Mouse (Mus musculus) adrenal gland, adult (tissue): Measurements from ENCODE around the gene Creg1.
A peak's percentile ranks its signal among the peaks of the same experiment; 100 is the strongest.

ENCODE experiments used
- DNase-seq, 2 experiments: peaks; one replicate each; pipeline ENCODE4 v3.0.0; 2022 to 2023; ENCODE audit warnings: low spot score in 1 of 2; ENCODE audit not compliant: inconsistent age in 2 of 2

Gene Creg1

DNA sequence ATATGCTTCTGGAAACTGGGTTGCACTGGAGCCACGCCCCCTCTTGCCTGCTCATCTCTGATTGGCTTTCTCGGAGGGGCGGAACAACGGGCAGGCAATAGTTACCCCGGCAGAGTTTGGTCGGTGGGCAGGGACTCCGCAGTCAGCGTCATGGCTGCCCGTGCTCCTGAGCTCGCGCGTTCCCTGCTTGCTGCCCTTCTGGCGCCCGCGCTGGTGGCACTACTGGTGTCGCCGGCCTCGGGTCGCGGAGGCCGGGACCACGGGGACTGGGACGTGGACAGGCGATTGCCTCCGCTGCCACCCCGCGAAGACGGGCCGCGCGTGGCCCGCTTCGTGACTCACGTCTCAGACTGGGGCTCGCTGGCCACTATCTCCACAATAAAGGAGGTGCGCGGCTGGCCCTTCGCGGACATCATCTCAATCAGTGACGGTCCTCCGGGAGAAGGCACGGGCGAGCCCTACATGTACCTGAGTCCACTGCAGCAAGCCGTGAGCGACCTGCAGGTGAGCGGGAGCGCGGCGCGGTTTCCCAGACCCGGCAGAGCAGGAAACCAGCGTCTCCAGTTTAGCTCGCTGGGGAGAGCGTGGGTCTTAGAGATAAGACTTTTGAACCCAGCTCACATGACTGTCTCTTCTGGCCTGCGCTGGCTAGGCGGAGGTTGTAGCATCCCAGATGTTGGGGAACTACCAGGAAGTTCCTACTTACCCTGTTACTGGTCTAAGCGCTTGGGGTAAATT is at the start of gene Creg1:
TSS of gene Creg1 (plus strand) at position 112 of the 738 bp plus-strand sequence.
- peak; percentile 95 to 98 for DNase-seq

DNA sequence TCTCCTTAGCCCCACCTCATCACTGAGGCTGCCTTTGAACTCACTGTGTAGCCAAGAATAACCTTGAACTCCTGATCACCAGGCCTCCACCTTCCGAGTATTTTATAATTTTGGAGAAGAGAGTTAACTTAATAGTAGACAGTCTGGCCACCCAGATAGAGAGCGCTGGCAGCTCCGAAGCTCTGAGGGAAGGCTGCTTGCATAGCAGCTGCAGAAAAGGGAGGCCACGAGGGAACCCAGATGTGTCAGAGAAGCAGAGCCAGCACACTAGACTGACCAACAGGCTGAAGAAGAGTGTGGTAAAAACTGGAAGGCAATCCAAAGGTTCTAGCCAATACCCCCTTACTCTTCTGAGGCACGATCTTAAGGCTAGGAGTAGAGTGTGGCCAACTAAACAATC is 49.7 kb upstream of the Creg1 start:
- no peak for DNase-seq

GRCm38 (mm10) chr1:165716426-165716825 is 47.1 kb upstream of the Creg1 start:
- no peak for DNase-seq

- DNase-seq: peak; percentile 63 to 71
Observed at GRCm38 (mm10) chr1:165717711-165718542, 45.6 kb upstream of the Creg1 start.

DNA sequence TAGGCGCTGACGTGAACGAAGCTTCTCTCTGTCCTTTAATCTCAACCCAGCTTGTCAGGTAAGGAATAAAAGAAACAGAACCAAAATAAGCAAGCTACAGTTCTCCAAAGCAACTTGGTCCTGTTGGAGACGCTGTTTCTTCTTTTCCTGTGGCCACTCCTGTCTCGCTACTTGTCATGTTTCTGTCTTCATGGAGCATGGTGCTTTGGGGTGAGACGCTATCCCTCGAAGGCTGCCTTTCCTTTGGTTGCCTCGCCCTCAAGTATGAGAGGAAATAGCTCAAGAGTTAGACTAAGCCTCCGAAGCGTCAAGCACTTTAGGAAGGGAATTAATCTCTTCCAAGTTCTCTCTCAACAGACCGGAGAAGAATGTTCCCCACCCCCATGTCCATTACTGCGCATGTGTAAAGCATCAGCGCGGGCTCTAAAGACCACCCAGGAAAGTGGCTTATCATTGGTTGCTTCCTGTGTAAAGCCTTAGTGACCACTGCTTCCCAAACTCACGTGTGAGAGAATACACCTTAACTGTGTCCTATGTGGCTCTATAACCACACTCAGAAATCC is 44.9 kb upstream of the Creg1 start:
- DNase-seq: peak in 1 of 2 experiments; percentile 48

GRCm38 (mm10) chr1:165722531-165723123 is 40.9 kb upstream of the Creg1 start:
- DNase-seq: peak in 1 of 2 experiments; percentile 12

GRCm38 (mm10) chr1:165724219-165725033 is 39.1 kb upstream of the Creg1 start:
- DNase-seq: peak in 1 of 2 experiments; percentile 26

GRCm38 (mm10) chr1:165725039-165725644 is 38.4 kb upstream of the Creg1 start:
- DNase-seq: peak in 1 of 2 experiments; percentile 14

GRCm38 (mm10) chr1:165726986-165727385 is 36.6 kb upstream of the Creg1 start:
- peak in 1 of 2 experiments; percentile 13 for DNase-seq

DNA sequence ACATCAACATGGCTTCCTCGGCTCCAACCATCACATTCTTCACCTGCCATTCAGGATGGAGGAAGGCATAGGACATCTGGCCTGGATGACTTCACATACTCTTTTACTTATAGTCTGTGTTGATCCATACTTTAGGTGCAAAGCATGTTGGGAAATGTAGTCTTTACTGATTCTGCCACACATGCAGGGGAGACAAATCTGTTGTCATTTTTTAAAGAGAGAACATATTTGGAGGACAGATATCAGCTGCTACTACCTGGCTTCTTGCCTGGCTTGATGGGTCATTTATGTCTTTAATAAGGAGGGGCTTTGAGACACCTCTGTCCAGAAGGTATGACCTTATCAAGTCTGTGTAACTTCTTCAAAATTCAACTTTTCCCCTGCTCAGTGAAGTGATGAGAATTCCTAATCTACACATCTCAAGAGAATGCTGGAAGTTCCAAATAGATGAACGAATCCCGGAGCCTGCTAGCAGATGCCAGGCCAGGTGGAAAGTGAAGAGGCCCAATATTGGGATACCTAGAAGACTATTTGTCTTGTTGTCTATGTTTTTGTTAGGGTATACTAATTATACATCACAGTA is 35.4 kb upstream of the Creg1 start:
- peak in 1 of 2 experiments; percentile 15 for DNase-seq

DNA sequence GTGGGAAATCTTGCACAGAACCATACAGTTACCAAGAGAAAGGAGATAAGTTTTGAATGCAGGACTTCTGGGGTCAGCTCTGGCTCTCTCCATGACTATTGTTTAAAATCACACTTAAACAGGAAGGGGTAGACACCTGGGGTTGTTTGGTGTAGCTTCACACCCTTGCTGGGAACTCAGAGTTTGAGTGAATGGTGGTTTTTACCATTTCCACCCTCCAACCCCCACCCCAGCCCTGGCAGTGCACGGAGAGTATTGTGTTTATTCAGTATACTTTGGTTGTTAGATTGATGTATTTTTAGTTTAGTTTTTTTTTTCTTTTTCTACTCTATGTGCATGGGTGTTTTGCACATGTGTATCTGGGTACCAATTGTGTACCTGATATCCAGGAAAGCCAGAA is 33.4 kb upstream of the Creg1 start:
- no peak for DNase-seq

DNA sequence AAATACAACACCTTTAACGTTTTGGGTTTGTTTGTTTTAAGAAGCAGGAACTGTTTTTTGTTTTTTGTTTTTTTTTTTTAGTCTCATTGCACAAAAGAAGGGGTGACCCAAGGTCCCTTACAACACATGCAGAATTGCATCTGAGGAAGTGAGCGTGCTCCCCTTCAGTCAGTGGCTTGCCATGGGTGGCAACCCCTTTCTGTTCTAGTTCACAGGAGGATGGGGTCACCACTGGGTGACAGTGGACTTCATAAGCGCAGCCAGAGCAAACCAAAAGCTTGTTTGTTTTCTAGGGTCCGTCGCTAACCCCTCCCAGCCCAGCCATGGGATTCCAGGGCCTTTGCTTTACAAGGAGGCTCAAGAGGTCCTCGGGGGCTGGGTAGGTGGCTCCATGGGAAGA is 32.0 kb upstream of the Creg1 start:
- no peak for DNase-seq

- no peak for DNase-seq
Observed at GRCm38 (mm10) chr1:165734840-165735239, 28.7 kb upstream of the Creg1 start.

GRCm38 (mm10) chr1:165735826-165736818 is 27.4 kb upstream of the Creg1 start:
- peak; percentile 84 to 95 for DNase-seq

DNA sequence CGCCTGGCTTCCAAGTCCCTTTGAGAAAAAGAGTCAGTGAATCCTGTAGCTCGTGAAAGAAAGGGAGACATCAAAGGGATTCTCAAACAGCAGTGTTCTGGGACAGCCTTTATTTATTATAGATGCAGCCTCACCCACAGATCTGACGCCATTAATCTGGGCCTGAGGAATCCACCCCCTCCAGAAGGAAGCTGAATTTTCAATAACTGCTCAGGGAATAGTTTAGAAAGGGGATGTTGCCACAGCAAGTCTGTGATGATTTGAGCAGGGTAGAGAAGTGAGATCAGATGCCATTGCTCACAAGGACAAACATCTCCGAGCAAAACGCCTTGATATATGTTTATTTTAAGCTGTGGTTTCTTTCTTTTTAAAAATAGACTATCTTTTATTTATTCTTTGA is 26.1 kb upstream of the Creg1 start:
- DNase-seq: no peak

- DNase-seq: no peak
Observed at GRCm38 (mm10) chr1:165737867-165738266, 25.7 kb upstream of the Creg1 start.

- DNase-seq: peak in 1 of 2 experiments; percentile 15
Observed at GRCm38 (mm10) chr1:165738985-165739384, 24.6 kb upstream of the Creg1 start.

DNA sequence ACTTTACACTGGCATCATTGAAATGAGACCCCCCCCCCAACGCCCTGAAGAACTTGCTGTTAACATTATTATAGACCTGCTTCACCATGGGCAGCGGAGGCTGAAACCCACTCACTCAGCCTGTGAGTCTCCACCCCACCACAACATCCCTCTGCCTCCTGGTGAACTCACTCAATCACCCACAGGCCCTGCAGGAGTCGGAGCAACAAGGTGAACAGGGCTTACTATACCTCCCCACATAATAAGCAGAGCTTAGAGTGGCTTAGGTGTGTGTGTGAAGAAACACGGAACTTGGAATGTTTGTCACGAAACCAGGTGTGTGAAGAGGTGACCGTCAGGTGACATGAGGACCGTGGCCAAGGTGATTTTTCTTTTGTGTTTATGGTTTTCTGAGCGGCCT is 21.6 kb upstream of the Creg1 start:
- no peak for DNase-seq
